In genomic region chr11:53655043-53655442, GRCm38 (mm10) we compare ENCODE assay signal across 15 mouse cellular contexts. TPM values are rescaled to one million over a fixed set of nuclear protein-coding genes. Genes with fewer than 3 reads are reported as not detected.
DNase-seq lines count a peak whose midpoint lies in the region; ATAC-seq and TF ChIP-seq lines count a peak whose summit lies in the region.
"Had no signal": no experiment of that assay in that cellular context is flagged by ENCODE, and none has a peak within 500 bp of the region (broad histone marks: within the 10 kb centered on the region; RNA-seq: fewer than 3 reads in every experiment).

No protein-coding gene starts in this region.

- no peaks in the 10 kb centered on the region for H3K9me3 ChIP-seq in heart, embryonic 11.5 days (replicated peaks; ENCODE audit: control insufficient read depth, low read length)
- no peaks in the 10 kb centered on the region for H3K9me3 ChIP-seq in intestine, embryonic 16.5 days (ENCODE audit: control insufficient read depth, low read length)
- H3K9me3 ChIP-seq in neural tube, embryonic 15.5 days (replicated peaks) = no peaks in the 10 kb centered on the region
- no peaks in the 10 kb centered on the region for H3K9me3 ChIP-seq in intestine, postnatal 0 days (ENCODE audit: control insufficient read depth)
- H3K9me3 ChIP-seq: embryonic facial prominence, embryonic 10.5 days; midbrain, embryonic 10.5 days had no signal

- H3K4me3 ChIP-seq in heart, embryonic 11.5 days (ENCODE audit: low read depth, low read length) = no peak overlapping the region
- no peak overlapping the region for H3K4me3 ChIP-seq in intestine, embryonic 16.5 days (ENCODE audit: low read length)
- no peak overlapping the region for H3K4me3 ChIP-seq in neural tube, embryonic 15.5 days (replicated peaks)
- H3K4me3 ChIP-seq in intestine, postnatal 0 days (ENCODE audit: low read depth, low read length) = no peak overlapping the region
- H3K4me3 ChIP-seq: embryonic facial prominence, embryonic 10.5 days; midbrain, embryonic 10.5 days had no signal

- peak overlapping the region; percentile 41; the same call in 1 of the 2 replicates for H3K27ac ChIP-seq in heart, embryonic 11.5 days (ENCODE audit: low read depth, low read length)
- no peak overlapping the region for H3K27ac ChIP-seq in intestine, embryonic 16.5 days (ENCODE audit: low read length)
- H3K27ac ChIP-seq in neural tube, embryonic 15.5 days (replicated peaks) = no peak overlapping the region
- no peak overlapping the region for H3K27ac ChIP-seq in intestine, postnatal 0 days (ENCODE audit: low read depth, low read length)
- H3K27ac ChIP-seq: embryonic facial prominence, embryonic 10.5 days; midbrain, embryonic 10.5 days had no signal

- peaks cover 11% of the 10 kb centered on the region; the same call in 1 of the 2 replicates for H3K36me3 ChIP-seq in heart, embryonic 11.5 days (ENCODE audit: control insufficient read depth, insufficient read depth, low read length)
- peaks cover 13% of the 10 kb centered on the region for H3K36me3 ChIP-seq in intestine, embryonic 16.5 days (ENCODE audit: control insufficient read depth, insufficient read depth, low read length)
- H3K36me3 ChIP-seq in neural tube, embryonic 15.5 days = peaks cover 32% of the 10 kb centered on the region
- H3K36me3 ChIP-seq in intestine, postnatal 0 days (ENCODE audit: control insufficient read depth, insufficient read depth) = peaks cover 53% of the 10 kb centered on the region

- DNase-seq in right cerebral cortex, postnatal 25 days = peak; percentile 10
- DNase-seq in right cerebral cortex, postnatal 36 days (ENCODE audit: low spot score in 2 of 2) = no peak
- DNase-seq in induced T-regulatory cell, adult 2 months (ENCODE audit: low read depth) = peak; percentile 56
- DNase-seq: adrenal gland, postnatal 36 days; cerebellum, adult 8-10 months; gastrocnemius, postnatal 14 days; kidney, postnatal 36 days; lung, embryonic 14.5 days had no signal

- ATAC-seq in heart, embryonic 11.5 days (replicated peaks; ENCODE audit: insufficient number of reproducible peaks, low FRiP score, low TSS enrichment) = peak; percentile 74; the same call in 1 of the 2 replicates
- ATAC-seq in megakaryocyte-erythroid progenitor cell, adult 5-6 weeks (replicated peaks; ENCODE audit: low FRiP score, low TSS enrichment, poor library complexity, severe bottlenecking) = peak; percentile 72
- ATAC-seq in intestine, embryonic 16.5 days = no peak
- no peak for ATAC-seq in neural tube, embryonic 15.5 days (ENCODE audit: low FRiP score)
- ATAC-seq in intestine, postnatal 0 days = no peak

- H3K27me3 ChIP-seq in heart, embryonic 11.5 days (ENCODE audit: control insufficient read depth, insufficient read depth, low read length) = no peaks in the 10 kb centered on the region
- H3K27me3 ChIP-seq in intestine, embryonic 16.5 days (replicated peaks; ENCODE audit: control insufficient read depth, insufficient read depth, low read length) = no peaks in the 10 kb centered on the region
- H3K27me3 ChIP-seq in neural tube, embryonic 15.5 days (replicated peaks) = no peaks in the 10 kb centered on the region
- H3K27me3 ChIP-seq in intestine, postnatal 0 days (replicated peaks; ENCODE audit: control insufficient read depth, insufficient read depth, low read length) = no peaks in the 10 kb centered on the region

- TF ChIP-seq CTCF in intestine, postnatal 0 days (IDR thresholded peaks at IDR 0.05; ENCODE audit: low read depth) = no peak

- WGBS in heart, embryonic 11.5 days (ENCODE audit: insufficient replicate concordance) = 14% methylated on average over 5 of the region's 5 CpGs
- WGBS in intestine, embryonic 16.5 days = 82% methylated on average over 5 of the region's 5 CpGs
- WGBS in neural tube, embryonic 15.5 days = 92% methylated on average over 5 of the region's 5 CpGs
- 82% methylated on average over 5 of the region's 5 CpGs for WGBS in intestine, postnatal 0 days

- peaks cover 16% of the 10 kb centered on the region for H3K4me1 ChIP-seq in heart, embryonic 11.5 days (ENCODE audit: control insufficient read depth, insufficient read depth, low read length)
- H3K4me1 ChIP-seq in intestine, embryonic 16.5 days (ENCODE audit: control insufficient read depth, insufficient read depth, low read length) = no peaks in the 10 kb centered on the region
- H3K4me1 ChIP-seq in neural tube, embryonic 15.5 days = no peaks in the 10 kb centered on the region
- H3K4me1 ChIP-seq in intestine, postnatal 0 days (replicated peaks; ENCODE audit: control insufficient read depth, insufficient read depth, low read length) = no peaks in the 10 kb centered on the region
- H3K4me1 ChIP-seq: embryonic facial prominence, embryonic 10.5 days; midbrain, embryonic 10.5 days had no signal

- no peak overlapping the region for H3K9ac ChIP-seq in heart, embryonic 11.5 days (ENCODE audit: low read depth, low read length)
- no peak overlapping the region for H3K9ac ChIP-seq in intestine, embryonic 16.5 days (ENCODE audit: low read depth, low read length)
- no peak overlapping the region for H3K9ac ChIP-seq in neural tube, embryonic 15.5 days (replicated peaks)
- no peak overlapping the region for H3K9ac ChIP-seq in intestine, postnatal 0 days (ENCODE audit: low read depth, low read length)
- H3K9ac ChIP-seq: lung, embryonic 14.5 days had no signal

- H3K4me2 ChIP-seq in heart, embryonic 11.5 days = peak overlapping the region; percentile 17; the same call in 1 of the 2 replicates
- no peak overlapping the region for H3K4me2 ChIP-seq in intestine, embryonic 16.5 days (ENCODE audit: low read depth, low read length)
- no peak overlapping the region for H3K4me2 ChIP-seq in neural tube, embryonic 15.5 days
- no peak overlapping the region for H3K4me2 ChIP-seq in intestine, postnatal 0 days (replicated peaks; ENCODE audit: low read depth)
- H3K4me2 ChIP-seq: lung, embryonic 14.5 days had no signal

RNA-seq across cellular contexts. Expression of gene Il13, which starts 20.5 kb away (rescaled TPM):
- not detected in 2 replicates for polyA plus RNA-seq in heart, embryonic 11.5 days (2014; fragmentation: Nextera tagmentation; extraction: Ambion mirVana)
- total RNA-seq in megakaryocyte-erythroid progenitor cell, adult 5-6 weeks (2014; fragmentation: Nextera tagmentation) = not detected in 2 replicates
- not detected in 2 replicates for total RNA-seq in megakaryocyte-erythroid progenitor cell, adult 5-6 weeks (2017)
- polyA plus RNA-seq in intestine, embryonic 16.5 days (2015; fragmentation: Nextera tagmentation; extraction: Ambion mirVana) = not detected in 2 replicates
- polyA plus RNA-seq in neural tube, embryonic 15.5 days (2015; fragmentation: Nextera tagmentation; extraction: Ambion mirVana) = 0.20 TPM in 1 of 2 replicates, not detected in the other
- polyA plus RNA-seq in intestine, postnatal 0 days (2015; fragmentation: Nextera tagmentation; extraction: Ambion mirVana) = not detected in 2 replicates
- total RNA-seq: adrenal gland, postnatal 36 days; gastrocnemius, postnatal 14 days had no signal
- polyA plus RNA-seq: embryonic facial prominence, embryonic 10.5 days; lung, embryonic 14.5 days; midbrain, embryonic 10.5 days had no signal

RNA-seq across cellular contexts. Expression of gene Il4, which starts 36.6 kb away (rescaled TPM):
- polyA plus RNA-seq in heart, embryonic 11.5 days (2014; fragmentation: Nextera tagmentation; extraction: Ambion mirVana) = 0.86 and 1.8 TPM in 2 replicates
- not detected in 2 replicates for total RNA-seq in megakaryocyte-erythroid progenitor cell, adult 5-6 weeks (2014; fragmentation: Nextera tagmentation)
- total RNA-seq in megakaryocyte-erythroid progenitor cell, adult 5-6 weeks (2017) = 3.5 and 5.0 TPM in 2 replicates
- polyA plus RNA-seq in intestine, embryonic 16.5 days (2015; fragmentation: Nextera tagmentation; extraction: Ambion mirVana) = 0.35 and 0.47 TPM in 2 replicates
- polyA plus RNA-seq in neural tube, embryonic 15.5 days (2015; fragmentation: Nextera tagmentation; extraction: Ambion mirVana) = 5.0 and 5.4 TPM in 2 replicates
- polyA plus RNA-seq in intestine, postnatal 0 days (2015; fragmentation: Nextera tagmentation; extraction: Ambion mirVana) = 0.29 and 0.39 TPM in 2 replicates
- total RNA-seq: adrenal gland, postnatal 36 days; gastrocnemius, postnatal 14 days had no signal

RNA-seq across cellular contexts. Expression of gene Rad50, which starts 52.1 kb away (rescaled TPM):
- polyA plus RNA-seq in heart, embryonic 11.5 days (2014; fragmentation: Nextera tagmentation; extraction: Ambion mirVana) = 19.5 and 22.4 TPM in 2 replicates
- total RNA-seq in megakaryocyte-erythroid progenitor cell, adult 5-6 weeks (2014; fragmentation: Nextera tagmentation) = 53.6 and 58.6 TPM in 2 replicates
- total RNA-seq in megakaryocyte-erythroid progenitor cell, adult 5-6 weeks (2017) = 91.4 and 110 TPM in 2 replicates
- 24.8 and 28.5 TPM in 2 replicates for polyA plus RNA-seq in intestine, embryonic 16.5 days (2015; fragmentation: Nextera tagmentation; extraction: Ambion mirVana)
- polyA plus RNA-seq in neural tube, embryonic 15.5 days (2015; fragmentation: Nextera tagmentation; extraction: Ambion mirVana) = 12.1 and 19.1 TPM in 2 replicates
- polyA plus RNA-seq in intestine, postnatal 0 days (2015; fragmentation: Nextera tagmentation; extraction: Ambion mirVana) = 15.6 and 19.3 TPM in 2 replicates

Comparison
In these comparisons a context has a peak if more than half of its experiments do, and no peak if none do; other contexts are left out.
1. DNase-seq: peak in right cerebral cortex, postnatal 25 days (single experiment) and induced T-regulatory cell, adult 2 months (single experiment); none in right cerebral cortex, postnatal 36 days (0 of 2).
2. ATAC-seq: peak in heart, embryonic 11.5 days (single experiment) and megakaryocyte-erythroid progenitor cell, adult 5-6 weeks (single experiment); none in intestine, embryonic 16.5 days (single experiment), neural tube, embryonic 15.5 days (single experiment) and intestine, postnatal 0 days (single experiment).